Mouse (Mus musculus): Measurements from ENCODE around the gene Ttc7b.

Gene Ttc7b

DNA sequence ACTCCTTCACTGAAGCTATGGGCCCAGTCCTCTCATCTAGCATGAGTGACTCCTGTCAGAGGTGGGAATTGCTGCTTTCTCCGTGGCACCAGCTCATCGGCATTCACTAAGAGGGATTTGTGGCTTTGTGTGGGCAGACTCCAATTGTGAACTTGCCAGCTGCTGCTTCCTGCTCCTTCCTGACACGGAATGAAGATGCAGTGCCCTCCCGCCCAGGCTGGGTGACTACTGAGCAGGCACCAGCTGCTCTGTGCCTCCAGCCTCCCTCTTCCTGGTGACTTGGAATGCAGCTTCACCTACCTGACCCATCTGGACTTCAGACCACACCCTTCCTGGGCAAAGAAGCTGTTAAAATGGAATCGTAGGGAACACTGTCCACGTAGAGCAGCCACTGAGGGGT, 257.8 kb downstream of the Ttc7b start:
- DNase-seq: peak; percentile 52

DNA sequence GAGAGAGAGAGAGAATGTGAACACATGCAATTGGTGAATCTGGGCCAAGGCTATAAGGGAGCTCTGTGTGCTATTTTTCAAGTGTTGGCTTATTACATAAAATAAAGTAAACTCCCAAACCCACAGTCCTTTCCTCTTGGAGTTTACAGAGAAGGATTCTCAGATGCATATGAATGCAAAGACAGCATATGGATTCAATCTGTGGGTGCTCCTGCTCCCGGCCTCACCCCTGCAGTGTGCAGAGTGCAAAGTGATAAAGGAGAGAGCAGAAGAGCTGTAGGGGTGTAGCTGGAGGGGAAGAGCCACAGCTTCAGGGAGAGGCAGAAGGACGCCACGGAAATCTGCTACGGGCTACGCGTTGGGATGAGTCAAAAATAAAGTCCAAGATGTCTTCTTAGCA, 258.9 kb downstream of the Ttc7b start:
- DNase-seq: peak; percentile 12

DNA sequence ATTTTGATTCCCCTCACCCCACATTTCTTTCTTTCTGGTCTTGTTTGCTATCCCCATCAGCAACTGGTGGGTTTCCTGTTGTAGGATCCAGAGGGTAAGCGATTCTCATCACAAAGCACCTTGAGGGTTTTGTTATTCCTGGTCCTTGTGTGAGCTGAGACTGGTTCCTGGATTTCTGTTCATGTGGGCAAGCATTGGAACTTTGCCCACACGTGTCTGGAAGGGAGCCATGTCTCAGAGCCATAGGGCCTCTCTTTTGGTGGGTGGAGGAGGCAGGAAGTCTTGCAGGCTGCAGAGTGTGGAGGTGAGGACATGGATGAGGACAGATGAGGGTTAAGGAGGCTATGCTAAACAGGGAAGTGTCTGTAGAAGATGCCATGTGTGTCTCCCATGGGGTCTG, 260.5 kb downstream of the Ttc7b start:
- DNase-seq: peak; percentile 13

GRCm38 (mm10) chr12:100257779-100258178, 262.8 kb downstream of the Ttc7b start:
- DNase-seq: no peak

DNA sequence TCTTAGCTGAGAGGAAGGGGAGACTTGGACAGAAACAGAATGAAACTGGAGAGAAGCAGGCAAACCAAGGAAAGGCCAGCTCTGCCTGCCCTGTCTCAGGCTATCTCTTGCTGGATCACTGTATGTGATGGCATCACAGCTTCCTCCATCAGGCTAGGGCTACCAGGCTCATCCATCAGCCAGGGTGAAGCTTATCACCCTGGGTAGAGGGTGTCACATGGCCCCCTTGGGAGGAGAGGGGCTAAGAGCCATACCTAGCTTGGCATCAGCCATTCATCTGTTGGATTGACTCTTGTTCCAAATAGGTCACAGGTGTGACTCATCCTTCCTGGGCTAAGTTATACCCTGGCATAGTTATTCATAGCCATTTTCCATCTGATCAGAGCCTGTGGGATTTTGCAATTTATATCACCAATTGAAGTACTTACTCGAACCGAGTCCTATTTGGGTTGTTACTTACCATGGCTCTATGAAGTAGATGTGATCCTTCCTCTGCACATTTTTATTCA, 265.1 kb downstream of the Ttc7b start:
- no peak for DNase-seq

GRCm38 (mm10) chr12:100254471-100254870, 266.2 kb downstream of the Ttc7b start:
- DNase-seq: no peak

All from cerebellum, adult 11-12 months (tissue).